Mouse (Mus musculus): ENCODE results near the gene Fbxo21. TPM values are rescaled to one million over a fixed set of nuclear protein-coding genes. Genes with fewer than 3 reads are reported as not detected.

The Fbxo21 gene
- total RNA-seq, 2 experiments from 2014 or later: 59.3 to 62.4 TPM

GRCm38 (mm10) chr5:118025880-118026279, 49.4 kb downstream of the Fbxo21 start:
- DNase-seq: no peak

GRCm38 (mm10) chr5:118026343-118026742, 49.8 kb downstream of the Fbxo21 start:
- no peak for DNase-seq

- no peak for DNase-seq
Observed at GRCm38 (mm10) chr5:118027101-118027697, 50.7 kb downstream of the Fbxo21 start.

GRCm38 (mm10) chr5:118027698-118028190, 51.2 kb downstream of the Fbxo21 start, which contains the start of gene Tesc:
Gene Tesc, plus strand, starts transcription at chr5:118027743.
- peak; percentile 43 for DNase-seq

- DNase-seq: peak; percentile 54
Observed at GRCm38 (mm10) chr5:118028191-118029034, 51.9 kb downstream of the Fbxo21 start.

GRCm38 (mm10) chr5:118029035-118029408, 52.5 kb downstream of the Fbxo21 start:
- no peak for DNase-seq

GRCm38 (mm10) chr5:118029420-118029819, 52.9 kb downstream of the Fbxo21 start:
- no peak for DNase-seq

GRCm38 (mm10) chr5:118030022-118030675, 53.6 kb downstream of the Fbxo21 start:
- no peak for DNase-seq

GRCm38 (mm10) chr5:118031059-118031458, 54.5 kb downstream of the Fbxo21 start:
- DNase-seq: no peak

GRCm38 (mm10) chr5:118031508-118031907, 55.0 kb downstream of the Fbxo21 start:
- DNase-seq: no peak

GRCm38 (mm10) chr5:118033328-118033727, 56.8 kb downstream of the Fbxo21 start:
- DNase-seq: no peak

GRCm38 (mm10) chr5:118033740-118034139, 57.2 kb downstream of the Fbxo21 start:
- DNase-seq: no peak

- DNase-seq: no peak
Observed at GRCm38 (mm10) chr5:118034632-118035031, 58.1 kb downstream of the Fbxo21 start.

GRCm38 (mm10) chr5:118035786-118036185, 59.3 kb downstream of the Fbxo21 start:
- DNase-seq: no peak

GRCm38 (mm10) chr5:118036888-118037797, 60.6 kb downstream of the Fbxo21 start:
- no peak for DNase-seq

- DNase-seq: peak; percentile 57
Observed at GRCm38 (mm10) chr5:118037798-118038484, 61.4 kb downstream of the Fbxo21 start.

GRCm38 (mm10) chr5:118039241-118039668, 62.7 kb downstream of the Fbxo21 start:
- no peak for DNase-seq

GRCm38 (mm10) chr5:118042599-118042998, 66.1 kb downstream of the Fbxo21 start:
- DNase-seq: no peak

- no peak for DNase-seq
Observed at GRCm38 (mm10) chr5:118043761-118044160, 67.2 kb downstream of the Fbxo21 start.

- no peak for DNase-seq
Observed at GRCm38 (mm10) chr5:118044907-118045306, 68.4 kb downstream of the Fbxo21 start.

GRCm38 (mm10) chr5:118045385-118045784, 68.9 kb downstream of the Fbxo21 start:
- no peak for DNase-seq

Measured in heart, postnatal 4 days (tissue).